Mouse (Mus musculus): Measurements from ENCODE around the gene Cnga2. TPM values are rescaled to one million over a fixed set of nuclear protein-coding genes. Genes with fewer than 3 reads are reported as not detected.
A peak's percentile ranks its signal among the peaks of the same experiment; 100 is the strongest.

Gene Cnga2
- polyA plus RNA-seq, 1 experiment from 2014 or later = 0.04 TPM

GRCm38 (mm10) chrX:71983775-71984174 lies 7.9 kb upstream of the Cnga2 start:
- H3K36me3 ChIP-seq = no peaks in the 10 kb centered on the region
- H3K27me3 ChIP-seq (ENCODE audit: low read depth, poor library complexity, severe bottlenecking) = peaks cover 52% of the 10 kb centered on the region
- H3K4me1 ChIP-seq = no peaks in the 10 kb centered on the region
- DNase-seq (ENCODE audit: low spot score) = no peak
- H3K27ac ChIP-seq = no peak overlapping the region
- WGBS = 85% methylated on average over 1 of the region's 1 CpGs
- no peaks in the 10 kb centered on the region for H3K9me3 ChIP-seq (replicated peaks)
- no peak overlapping the region for H3K4me3 ChIP-seq

GRCm38 (mm10) chrX:71995972-71996371 lies 4.3 kb downstream of the Cnga2 start:
- H3K4me3 ChIP-seq = no peak overlapping the region
- no peak overlapping the region for H3K27ac ChIP-seq
- WGBS = 65% methylated on average over 1 of the region's 1 CpGs
- H3K4me1 ChIP-seq = no peaks in the 10 kb centered on the region
- H3K27me3 ChIP-seq (ENCODE audit: low read depth, poor library complexity, severe bottlenecking) = peaks cover 73% of the 10 kb centered on the region
- H3K36me3 ChIP-seq = no peaks in the 10 kb centered on the region
- no peaks in the 10 kb centered on the region for H3K9me3 ChIP-seq (replicated peaks)
- no peak for DNase-seq (ENCODE audit: low spot score)

DNA sequence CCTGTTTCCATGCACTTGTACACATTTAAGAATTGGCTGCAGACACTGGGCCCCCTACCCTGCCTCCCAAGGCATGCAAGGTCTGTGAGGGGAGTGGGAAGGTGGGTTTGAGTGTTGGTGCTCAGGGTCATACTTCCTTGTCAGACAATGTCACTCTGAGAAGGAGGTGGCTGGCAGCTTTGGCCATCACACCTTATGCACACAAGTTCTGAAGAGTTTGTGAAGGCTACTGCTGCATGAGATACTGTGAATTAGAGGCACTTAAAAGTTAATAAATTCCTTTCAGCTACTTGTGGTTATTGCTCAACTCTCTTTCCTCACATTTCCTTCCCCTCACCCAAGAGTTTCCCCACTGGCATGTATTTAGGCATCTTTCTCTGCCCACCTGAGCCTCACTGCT lies 18.3 kb downstream of the Cnga2 start:
- Histone ChIP-seq H3K4me3 (no peak overlapping the region), H3K36me3 (no peaks in the 10 kb centered on the region), H3K27ac (no peak overlapping the region), H3K9me3 (replicated peaks) (no peaks in the 10 kb centered on the region), H3K27me3 (ENCODE audit: low read depth, poor library complexity, severe bottlenecking) (peaks cover 38% of the 10 kb centered on the region), H3K4me1 (no peaks in the 10 kb centered on the region)
- no peak for DNase-seq (ENCODE audit: low spot score)

GRCm38 (mm10) chrX:72012236-72012635 lies 20.6 kb downstream of the Cnga2 start:
- WGBS = 78% methylated on average over 9 of the region's 9 CpGs
- H3K4me3 ChIP-seq = no peak overlapping the region
- no peak for DNase-seq (ENCODE audit: low spot score)
- H3K27ac ChIP-seq = no peak overlapping the region
- H3K4me1 ChIP-seq = no peaks in the 10 kb centered on the region
- no peaks in the 10 kb centered on the region for H3K36me3 ChIP-seq
- peaks cover 23% of the 10 kb centered on the region for H3K27me3 ChIP-seq (ENCODE audit: low read depth, poor library complexity, severe bottlenecking)
- H3K9me3 ChIP-seq (replicated peaks) = no peaks in the 10 kb centered on the region

DNA sequence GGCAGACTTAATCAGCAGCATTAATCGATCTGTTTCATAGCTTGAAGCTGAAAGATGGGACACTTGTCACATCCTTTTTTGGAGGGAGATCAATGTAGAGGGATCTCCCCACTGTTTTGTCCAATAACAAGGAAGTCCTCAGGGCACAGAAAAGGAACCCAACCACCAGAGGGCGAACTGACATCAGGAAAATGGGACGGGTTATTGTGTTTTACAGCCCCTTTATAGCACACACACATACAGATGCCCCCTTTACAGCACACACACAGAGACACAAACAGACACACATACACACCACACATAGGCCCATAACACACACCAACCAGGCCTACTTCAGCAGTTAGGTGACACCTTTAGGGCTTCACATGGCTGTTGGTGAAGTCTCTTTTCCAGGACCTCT lies 21.2 kb downstream of the Cnga2 start:
- H3K36me3 ChIP-seq = no peaks in the 10 kb centered on the region
- H3K4me1 ChIP-seq = no peaks in the 10 kb centered on the region
- no peak overlapping the region for H3K4me3 ChIP-seq
- H3K27me3 ChIP-seq (ENCODE audit: low read depth, poor library complexity, severe bottlenecking) = peaks cover 23% of the 10 kb centered on the region
- DNase-seq (ENCODE audit: low spot score) = no peak
- WGBS = 47% methylated on average over 3 of the region's 3 CpGs
- no peaks in the 10 kb centered on the region for H3K9me3 ChIP-seq (replicated peaks)
- no peak overlapping the region for H3K27ac ChIP-seq

DNA sequence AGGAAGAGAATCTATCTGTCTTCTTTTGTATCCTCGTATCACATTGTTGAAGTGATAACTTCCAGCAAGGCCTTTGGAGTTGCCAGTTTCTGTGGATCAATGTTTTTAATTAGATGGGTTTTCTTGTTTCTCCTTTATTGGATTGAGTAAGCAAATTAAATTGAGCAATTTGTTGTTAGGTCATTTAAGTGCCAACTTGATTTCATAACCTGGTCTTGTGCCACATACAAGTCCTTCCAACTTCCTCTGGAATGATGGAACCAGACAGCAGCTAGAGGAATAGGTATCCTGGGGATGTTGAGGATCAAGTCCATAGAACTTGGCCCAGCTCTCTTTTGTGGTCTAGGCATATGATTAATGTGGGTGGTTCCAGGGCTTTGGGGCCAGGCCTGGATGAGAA lies 30.6 kb downstream of the Cnga2 start:
- H3K9me3 ChIP-seq (replicated peaks) = no peaks in the 10 kb centered on the region
- no peak overlapping the region for H3K4me3 ChIP-seq
- no peaks in the 10 kb centered on the region for H3K36me3 ChIP-seq
- H3K4me1 ChIP-seq = no peaks in the 10 kb centered on the region
- peaks cover 13% of the 10 kb centered on the region; the same call in 1 of the 2 replicates for H3K27me3 ChIP-seq (ENCODE audit: low read depth, poor library complexity, severe bottlenecking)
- DNase-seq (ENCODE audit: low spot score) = no peak
- 87% methylated on average over 1 of the region's 1 CpGs for WGBS
- H3K27ac ChIP-seq = no peak overlapping the region

GRCm38 (mm10) chrX:72022750-72023398 lies 31.2 kb downstream of the Cnga2 start:
- H3K4me3 ChIP-seq = no peak overlapping the region
- peaks cover 13% of the 10 kb centered on the region; the same call in 1 of the 2 replicates for H3K27me3 ChIP-seq (ENCODE audit: low read depth, poor library complexity, severe bottlenecking)
- no peak overlapping the region for H3K27ac ChIP-seq
- DNase-seq (ENCODE audit: low spot score) = peak; percentile 39
- H3K4me1 ChIP-seq = no peaks in the 10 kb centered on the region
- WGBS = 40% methylated on average over 10 of the region's 10 CpGs
- H3K36me3 ChIP-seq = no peaks in the 10 kb centered on the region
- H3K9me3 ChIP-seq (replicated peaks) = no peaks in the 10 kb centered on the region

DNA sequence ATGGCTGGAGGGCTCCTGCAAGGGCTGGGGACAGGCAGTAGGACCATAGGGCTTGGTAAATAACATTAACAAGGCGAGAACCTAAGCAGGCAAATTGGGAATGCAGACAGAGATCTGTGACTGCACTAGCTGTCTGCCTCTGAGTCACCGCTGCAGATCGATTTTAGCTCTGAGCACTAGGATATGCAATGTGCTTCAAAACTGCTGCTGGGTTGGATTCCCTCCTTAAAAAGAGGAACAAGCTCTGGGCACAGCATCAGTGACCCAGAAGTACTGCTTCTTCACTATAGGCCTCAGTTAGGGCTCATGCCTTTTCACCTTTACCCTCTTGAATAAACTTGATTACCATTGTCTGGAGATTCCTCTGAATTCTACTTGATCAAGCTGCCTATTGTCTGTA lies 31.9 kb downstream of the Cnga2 start:
- DNase-seq (ENCODE audit: low spot score) = no peak
- WGBS = 85% methylated on average over 3 of the region's 3 CpGs
- Histone ChIP-seq H3K9me3 (replicated peaks) (no peaks in the 10 kb centered on the region), H3K4me1 (no peaks in the 10 kb centered on the region), H3K27me3 (ENCODE audit: low read depth, poor library complexity, severe bottlenecking) (peaks cover 13% of the 10 kb centered on the region; the same call in 1 of the 2 replicates), H3K36me3 (no peaks in the 10 kb centered on the region), H3K27ac (no peak overlapping the region), H3K4me3 (no peak overlapping the region)

DNA sequence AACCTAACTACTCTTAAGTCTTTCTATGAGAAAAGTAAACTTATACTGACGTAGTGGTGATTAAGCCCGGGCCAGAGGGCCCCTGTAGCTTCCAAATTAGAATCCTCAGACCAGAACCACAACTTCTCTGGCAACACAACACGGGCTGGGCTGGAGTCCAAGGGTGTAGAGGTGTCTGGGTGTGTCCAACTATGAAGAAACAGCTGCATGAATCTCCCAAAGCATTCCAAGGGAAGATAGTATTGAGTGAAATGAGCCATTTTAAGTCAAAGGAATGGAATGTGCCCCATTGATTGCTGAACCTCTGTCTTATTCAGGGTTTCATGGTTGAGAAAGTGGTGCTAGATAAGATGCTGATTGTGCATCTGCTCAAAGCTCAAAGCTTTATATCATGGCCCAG lies 52.4 kb downstream of the Cnga2 start:
- 70% methylated on average over 3 of the region's 3 CpGs for WGBS
- Histone ChIP-seq H3K9me3 (replicated peaks) (no peaks in the 10 kb centered on the region), H3K4me1 (no peaks in the 10 kb centered on the region), H3K36me3 (no peaks in the 10 kb centered on the region), H3K4me3 (no peak overlapping the region), H3K27ac (no peak overlapping the region), H3K27me3 (ENCODE audit: low read depth, poor library complexity, severe bottlenecking) (no peaks in the 10 kb centered on the region)
- DNase-seq (ENCODE audit: low spot score) = no peak

DNA sequence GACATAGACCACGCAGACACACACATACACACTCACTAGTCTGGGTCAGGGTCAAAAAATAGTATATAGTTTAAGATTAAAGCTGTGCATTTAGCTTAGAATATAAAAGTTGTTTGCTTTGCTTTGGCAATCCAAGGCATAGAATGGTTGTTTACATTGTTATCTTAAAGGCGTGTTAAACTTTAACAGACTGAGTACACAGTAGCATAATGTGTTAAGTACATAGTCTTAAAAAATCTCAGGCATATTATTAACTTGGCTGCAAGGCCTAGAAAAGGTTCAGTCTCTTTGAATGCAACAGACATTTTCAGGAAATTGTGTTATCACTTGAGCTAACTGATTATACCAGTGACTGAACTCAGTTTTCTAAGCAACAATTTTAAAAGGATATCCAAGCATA lies 56.3 kb downstream of the Cnga2 start:
- Histone ChIP-seq H3K27me3 (ENCODE audit: low read depth, poor library complexity, severe bottlenecking) (0 out of 2 replicates have a peak, but pooled peaks cover 11% of the 10 kb centered on the region), H3K36me3 (no peaks in the 10 kb centered on the region), H3K4me1 (no peaks in the 10 kb centered on the region), H3K27ac (no peak overlapping the region), H3K9me3 (replicated peaks) (no peaks in the 10 kb centered on the region), H3K4me3 (no peak overlapping the region)
- DNase-seq (ENCODE audit: low spot score) = no peak
- 91% methylated on average over 2 of the region's 2 CpGs for WGBS

Other genes with a start within 250 kb of the Cnga2 start
- 41.9 and 43.7 TPM in 2 replicates for gene Vma21, start 175.9 kb upstream of the Cnga2 start, polyA plus RNA-seq (2016; fragmentation: Nextera tagmentation; extraction: Ambion mirVana)
- gene Gm1141, start 70.8 kb upstream of the Cnga2 start, polyA plus RNA-seq (2016; fragmentation: Nextera tagmentation; extraction: Ambion mirVana) = 0.09 TPM in 1 of 2 replicates, not detected in the other
- gene Prrg3, start 29.2 kb upstream of the Cnga2 start, polyA plus RNA-seq (2016; fragmentation: Nextera tagmentation; extraction: Ambion mirVana) = 5.1 and 6.2 TPM in 2 replicates
- not detected in 2 replicates for gene Fate1, start 18.9 kb upstream of the Cnga2 start, polyA plus RNA-seq (2016; fragmentation: Nextera tagmentation; extraction: Ambion mirVana)
- gene Magea4, start 230.2 kb downstream of the Cnga2 start, polyA plus RNA-seq (2016; fragmentation: Nextera tagmentation; extraction: Ambion mirVana) = not detected in 2 replicates

All from limb, embryonic 10.5 days (tissue).